Mouse (Mus musculus) brain, embryonic 14.5 days (tissue): Measurements from ENCODE around the gene Adamts15.
A peak's percentile ranks its signal among the peaks of the same experiment; 100 is the strongest.

ENCODE experiments used
- CTCF ChIP-seq: fragments of 200-500 bp; IDR thresholded peaks from 2 replicates; pipeline ENCODE4 v1.5.1; 2012; ENCODE audit warnings: inconsistent platforms, mild to moderate bottlenecking, moderate library complexity, borderline replicate concordance; ENCODE audit not compliant: insufficient read depth, insufficient read length; ENCODE audit errors: extremely low read depth
- POLR2A ChIP-seq: fragments of 200-500 bp; IDR thresholded peaks from 2 replicates; pipeline ENCODE4 v1.6.1; 2012; ENCODE audit warnings: mild to moderate bottlenecking, inconsistent platforms, borderline replicate concordance; ENCODE audit not compliant: poor library complexity, insufficient read depth, insufficient read length, severe bottlenecking; ENCODE audit errors: extremely low read depth

DNA sequence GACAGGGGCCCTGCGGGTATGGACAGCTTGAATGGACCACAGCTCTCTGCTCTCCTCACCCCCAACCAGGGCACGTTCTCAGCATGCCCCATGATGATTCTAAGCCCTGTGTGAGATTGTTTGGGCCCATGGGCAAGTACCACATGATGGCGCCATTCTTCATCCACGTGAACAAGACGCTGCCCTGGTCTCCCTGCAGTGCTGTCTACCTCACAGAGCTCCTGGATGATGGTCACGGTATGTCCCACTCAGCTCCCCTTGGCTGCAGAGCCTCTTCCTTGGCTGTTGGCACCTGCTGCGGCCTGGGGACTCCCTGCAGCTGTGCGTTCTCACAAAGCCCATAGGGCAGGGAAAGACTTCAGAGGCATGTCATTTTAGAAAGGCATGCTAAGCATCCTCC is 31.0 kb upstream of the Adamts15 start:
- TF ChIP-seq CTCF (peak; percentile 33; the same call in 1 of the 2 replicates), POLR2A (no peak)
